Mouse (Mus musculus) kidney, postnatal 0 days (tissue): ENCODE results near the gene Fut7. TPM values are rescaled to one million over a fixed set of nuclear protein-coding genes. Genes with fewer than 3 reads are reported as not detected.

Experiments
- ATAC-seq: fragments of 200-750 bp; cut with Nextera tagmentation; replicated peaks from 2 replicates; pipeline ENCODE4 v1.8.0; 2017; ENCODE audit warnings: low read depth, moderate number of reproducible peaks, moderate TSS enrichment, moderate library complexity; ENCODE audit not compliant: low FRiP score
- DNase-seq: peaks from one replicate; pipeline ENCODE4 v3.0.0-alpha.2; 2016; ENCODE audit warnings: low spot score
- H3K27ac ChIP-seq: fragments of 300-500 bp; sonication (generic); 2 replicates; pipeline ENCODE4 v1.5.1; 2014; ENCODE audit warnings: mild to moderate bottlenecking
- H3K27me3 ChIP-seq: fragments of 300-500 bp; sonication (generic); 2 replicates; pipeline ENCODE4 v1.6.1; 2014; ENCODE audit warnings: low read length, mixed read lengths; ENCODE audit not compliant: insufficient read depth
- H3K36me3 ChIP-seq: fragments of 300-500 bp; sonication (generic); 2 replicates; pipeline ENCODE4 v1.6.1; 2014; ENCODE audit warnings: low read length, mixed read lengths; ENCODE audit not compliant: insufficient read depth
- H3K4me1 ChIP-seq: fragments of 300-500 bp; sonication (generic); replicated peaks from 2 replicates; pipeline ENCODE4 v1.6.1; 2014; ENCODE audit warnings: antibody characterized with exemption, low read length, mixed read lengths; ENCODE audit not compliant: insufficient read depth
- H3K4me2 ChIP-seq: fragments of 300-500 bp; sonication (generic); 2 replicates; pipeline ENCODE4 v1.6.1; 2014; ENCODE audit warnings: mild to moderate bottlenecking, low read length, moderate library complexity, mixed read lengths
- H3K4me3 ChIP-seq: fragments of 300-500 bp; sonication (generic); replicated peaks from 2 replicates; pipeline ENCODE4 v1.5.1; 2014; ENCODE audit warnings: low read depth, low read length
- H3K9ac ChIP-seq: fragments of 300-500 bp; sonication (generic); 2 replicates; pipeline ENCODE4 v1.6.1; 2014; ENCODE audit warnings: low read depth, low read length
- H3K9me3 ChIP-seq: fragments of 300-500 bp; sonication (generic); replicated peaks from 2 replicates; pipeline ENCODE4 v1.6.1; 2016; ENCODE audit warnings: low read length, inconsistent platforms, mixed read lengths
- CTCF ChIP-seq: IDR thresholded peaks from 2 replicates; pipeline ENCODE4 v1.5.1; 2016; ENCODE audit warnings: antibody characterized with exemption, low read depth, mild to moderate bottlenecking, moderate library complexity
- WGBS: fragments of 180-500 bp; shearing (Covaris S2); extraction: QIAGEN DNeasy Blood & Tissue Kit; methylation state at CpG from one replicate; pipeline ENCODE4 v1.1.7; 2014; 5-methylcytosine and 5-hydroxymethylcytosine counted together
- polyA plus RNA-seq: library from polyadenylated mRNA; unstranded; fragments of >200 nt; fragmentation: Nextera tagmentation; extraction: Ambion mirVana; gene quantifications from 2 replicates; pipeline ENCODE4 v1.2.1, GENCODE M21; 2015

Gene Fut7
- polyA plus RNA-seq, 1 experiment from 2014 or later: not detected

GRCm38 (mm10) chr2:25395721-25396596 is 27.1 kb upstream of the Fut7 start, which contains the start of gene Entpd2:
Gene Entpd2 (plus strand): TSS chr2:25395874.
- DNase-seq (peak; percentile 68), ATAC-seq (peak; percentile 72)
- WGBS: 1% methylated on average over 57 of the region's 57 CpGs
- 0 out of 2 replicates have a peak, but pooled peaks cover 8% of the 10 kb centered on the region for H3K27me3 ChIP-seq
- no peak within 1 kb of the TSS for H3K27ac ChIP-seq
- H3K4me2 ChIP-seq: peak within 1 kb of the TSS; percentile 80
- H3K9ac ChIP-seq: peak within 1 kb of the TSS; percentile 63
- H3K4me1 ChIP-seq: 0 out of 2 replicates have a peak, but pooled peaks cover 9% of the 10 kb centered on the region
- no peaks in the 10 kb centered on the region for H3K36me3 ChIP-seq
- 0 out of 2 replicates have a peak, but pooled peaks have one; percentile 16 for TF ChIP-seq CTCF
- H3K9me3 ChIP-seq: no peaks in the 10 kb centered on the region
- peak within 1 kb of the TSS; percentile 42 for H3K4me3 ChIP-seq

DNA sequence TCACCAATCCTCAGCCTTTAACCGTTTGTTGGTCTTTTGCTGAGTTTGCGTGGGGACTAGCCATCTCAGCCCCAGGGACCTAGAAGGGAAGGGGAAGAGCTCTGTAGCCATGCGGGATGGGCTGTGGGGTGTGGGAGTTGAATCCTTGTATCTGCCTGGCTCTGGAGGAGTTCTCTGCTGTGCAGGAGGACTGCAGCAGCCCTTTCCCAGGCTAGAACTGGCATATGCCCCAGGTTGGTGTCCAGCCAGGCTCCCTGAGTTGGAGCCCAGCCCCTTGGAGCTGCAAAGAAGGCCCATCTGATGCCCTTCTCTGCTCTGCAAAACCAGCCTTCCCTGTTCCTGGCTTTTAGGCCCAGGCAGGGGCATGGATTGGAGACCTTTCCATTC is 26.5 kb upstream of the Fut7 start:
- Histone ChIP-seq H3K9me3 (no peaks in the 10 kb centered on the region), H3K4me3 (peak overlapping the region; percentile 42; the same call in 1 of the 2 replicates), H3K27me3 (0 out of 2 replicates have a peak, but pooled peaks cover 8% of the 10 kb centered on the region), H3K4me2 (peak overlapping the region; percentile 80), H3K4me1 (0 out of 2 replicates have a peak, but pooled peaks cover 9% of the 10 kb centered on the region), H3K27ac (no peak overlapping the region), H3K9ac (0 out of 2 replicates have a peak overlapping the region, but pooled peaks have one; percentile 63), H3K36me3 (no peaks in the 10 kb centered on the region)
- DNase-seq (no peak), ATAC-seq (no peak)
- TF ChIP-seq CTCF: no peak
- WGBS: 34% methylated on average over 3 of the region's 3 CpGs

DNA sequence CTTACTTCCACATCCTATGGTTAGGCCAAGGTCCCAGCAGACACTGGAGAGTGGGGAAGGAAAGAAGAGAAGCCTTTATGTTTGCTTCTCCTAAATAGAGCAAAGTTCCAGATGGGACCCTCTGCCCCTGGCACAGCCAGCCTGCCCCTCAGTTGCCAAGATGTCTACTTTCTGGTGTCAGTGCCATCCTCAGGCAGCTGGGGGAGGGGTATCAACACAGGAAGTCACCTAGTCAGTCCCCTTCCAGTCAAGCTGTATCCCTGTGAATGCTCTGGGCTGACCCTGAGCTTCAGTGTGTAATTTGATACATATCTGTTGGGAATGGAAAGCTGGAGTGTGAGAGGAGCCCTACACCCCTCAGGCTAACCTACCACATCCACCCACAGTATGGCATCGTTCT is 26.1 kb upstream of the Fut7 start:
- H3K27me3 ChIP-seq: 0 out of 2 replicates have a peak, but pooled peaks cover 8% of the 10 kb centered on the region
- no peak for ATAC-seq
- H3K4me2 ChIP-seq: no peak overlapping the region; the same call in 1 of the 2 replicates

DNA sequence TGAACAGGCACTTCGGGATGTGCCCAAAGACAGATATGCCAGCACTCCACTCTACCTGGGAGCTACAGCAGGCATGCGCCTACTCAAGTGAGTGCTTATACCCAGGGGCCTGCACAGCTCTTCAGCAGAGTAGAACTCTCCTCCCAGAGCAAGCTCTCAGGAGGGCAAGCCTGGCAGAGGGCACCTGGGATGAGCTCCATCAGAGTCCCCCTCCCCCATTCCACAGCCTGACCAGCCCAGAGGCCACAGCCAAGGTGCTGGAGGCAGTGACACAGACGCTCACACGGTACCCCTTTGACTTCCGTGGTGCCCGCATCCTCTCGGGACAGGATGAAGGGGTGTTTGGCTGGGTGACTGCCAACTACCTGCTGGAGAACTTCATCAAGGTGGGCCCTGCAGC is 25.0 kb upstream of the Fut7 start:
- no peak overlapping the region for H3K9ac ChIP-seq
- no peak overlapping the region for H3K27ac ChIP-seq
- 94% methylated on average over 7 of the region's 7 CpGs for WGBS
- H3K36me3 ChIP-seq: no peaks in the 10 kb centered on the region
- ATAC-seq (no peak), DNase-seq (no peak)
- no peaks in the 10 kb centered on the region for H3K9me3 ChIP-seq
- H3K27me3 ChIP-seq: 0 out of 2 replicates have a peak, but pooled peaks cover 8% of the 10 kb centered on the region
- H3K4me2 ChIP-seq: no peak overlapping the region
- H3K4me1 ChIP-seq: 0 out of 2 replicates have a peak, but pooled peaks cover 12% of the 10 kb centered on the region
- no peak overlapping the region for H3K4me3 ChIP-seq
- no peak for TF ChIP-seq CTCF

More for the DNA sequence above, 26.1 kb upstream of the Fut7 start:
- no peak for DNase-seq
- H3K36me3 ChIP-seq: no peaks in the 10 kb centered on the region
- H3K4me1 ChIP-seq: 0 out of 2 replicates have a peak, but pooled peaks cover 9% of the 10 kb centered on the region
- H3K9ac ChIP-seq: no peak overlapping the region
- TF ChIP-seq CTCF: no peak
- no peak overlapping the region for H3K4me3 ChIP-seq
- 55% methylated on average over 1 of the region's 1 CpGs for WGBS
- H3K9me3 ChIP-seq: no peaks in the 10 kb centered on the region
- H3K27ac ChIP-seq: no peak overlapping the region

DNA sequence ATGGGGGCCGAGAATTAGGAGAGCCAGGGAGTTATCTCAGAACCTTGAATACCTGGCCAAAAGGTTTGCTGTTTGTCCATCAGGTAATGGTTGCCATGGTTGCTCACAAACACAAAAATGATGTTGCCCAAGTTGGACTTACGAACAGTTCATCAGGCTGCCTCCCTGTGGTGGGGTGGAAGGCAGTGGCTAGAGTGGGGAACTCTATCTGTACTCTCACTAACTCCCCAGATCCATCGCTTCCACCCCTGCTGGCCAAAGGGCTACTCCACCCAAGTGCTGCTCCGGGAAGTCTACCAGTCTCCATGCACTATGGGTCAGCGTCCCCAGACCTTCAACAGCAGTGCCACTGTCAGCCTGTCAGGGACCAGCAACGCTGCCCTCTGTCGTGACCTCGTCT is 24.0 kb upstream of the Fut7 start, which contains the start of gene Npdc1:
TSS of gene Npdc1 (plus strand) at position 301 of the 400 bp plus-strand sequence.
- no peak for DNase-seq
- Histone ChIP-seq H3K36me3 (no peaks in the 10 kb centered on the region), H3K9ac (no peak within 1 kb of the TSS), H3K9me3 (no peaks in the 10 kb centered on the region), H3K4me3 (no peak within 1 kb of the TSS), H3K27me3 (0 out of 2 replicates have a peak, but pooled peaks cover 8% of the 10 kb centered on the region), H3K4me2 (no peak within 1 kb of the TSS), H3K27ac (no peak within 1 kb of the TSS), H3K4me1 (0 out of 2 replicates have a peak, but pooled peaks cover 12% of the 10 kb centered on the region)
- no peak for TF ChIP-seq CTCF
- ATAC-seq: no peak
- WGBS: 68% methylated on average over 8 of the region's 8 CpGs

- no peak for TF ChIP-seq CTCF
- H3K36me3 ChIP-seq: no peaks in the 10 kb centered on the region
- 0 out of 2 replicates have a peak, but pooled peaks cover 9% of the 10 kb centered on the region for H3K4me1 ChIP-seq
- H3K9ac ChIP-seq: no peak overlapping the region
- DNase-seq: no peak
- no peak for ATAC-seq
- no peak overlapping the region for H3K27ac ChIP-seq
- no peaks in the 10 kb centered on the region for H3K9me3 ChIP-seq
- 23% methylated on average over 16 of the region's 16 CpGs for WGBS
- H3K4me2 ChIP-seq: 0 out of 2 replicates have a peak overlapping the region, but pooled peaks have one; percentile 19
- H3K4me3 ChIP-seq: no peak overlapping the region
- 0 out of 2 replicates have a peak, but pooled peaks cover 8% of the 10 kb centered on the region for H3K27me3 ChIP-seq
Measured at GRCm38 (mm10) chr2:25400291-25400690, 22.8 kb upstream of the Fut7 start.
